Mouse (Mus musculus) left cerebral cortex, postnatal 36 days (tissue): ENCODE measurements around the gene Gm11032. TPM values are rescaled to one million over a fixed set of nuclear protein-coding genes. Genes with fewer than 3 reads are reported as not detected.
"Not testable (repeated sequence)": the region's sequence is repeated elsewhere in the genome, so short reads cannot be mapped to it uniquely, and the experiment has no call there.

Experiments used
- DNase-seq, 2 experiments: peaks; one replicate each; pipeline ENCODE4 v3.0.0; 2021 to 2022; ENCODE audit warnings: low spot score in 2 of 2, mixed read lengths in 1 of 2
- intact Hi-C: fragments of 180-260 bp; cut with DNase I; formaldehyde crosslinking; loops from one replicate; pipeline ENCODE4 v1.15.1; 2025
- total RNA-seq, 2 experiments: library from RNA; stranded (reverse); gene quantifications; 2 replicates each; pipeline ENCODE4 v1.2.3; 2021

Gene Gm11032
- total RNA-seq: not detected

GRCm38 (mm10) chr11:4620017-4620485, at the start of gene Gm11032:
Gm11032 (plus strand) TSS chr11:4620067.
- intact Hi-C loops: no loop called here
- DNase-seq: peak; percentile 46 to 55

GRCm38 (mm10) chr11:4571491-4571901, 48.4 kb upstream of the Gm11032 start:
- intact Hi-C loops: no loop called here
- peak; percentile 11 to 22 for DNase-seq

GRCm38 (mm10) chr11:4576090-4576732, 43.7 kb upstream of the Gm11032 start:
- intact Hi-C loops, DNase-seq: not testable (repeated sequence)

- DNase-seq: no peak
- intact Hi-C loops: no loop called here
These were observed 42.8 kb upstream of the Gm11032 start for GRCm38 (mm10) chr11:4577079-4577478.

- DNase-seq: peak; percentile 21 to 32
- intact Hi-C loops: no loop called here
These were observed 41.2 kb upstream of the Gm11032 start for GRCm38 (mm10) chr11:4578682-4579081.

GRCm38 (mm10) chr11:4591811-4592210, 28.1 kb upstream of the Gm11032 start:
- intact Hi-C loops: loop anchor here (5.0 kb wide), 1 partner anchor 45 kb away; no protein-coding TSS in a partner anchor
- DNase-seq: no peak

- intact Hi-C loops: loop anchor here (5.0 kb wide), 1 partner anchor 46 kb away; no protein-coding TSS in a partner anchor
These were observed 26.4 kb upstream of the Gm11032 start for GRCm38 (mm10) chr11:4593491-4593848.

GRCm38 (mm10) chr11:4593849-4594607, 25.8 kb upstream of the Gm11032 start:
- DNase-seq: no peak
- intact Hi-C loops: loop anchor here (5.0 kb wide), 1 partner anchor 47 kb away; no protein-coding TSS in a partner anchor

More at GRCm38 (mm10) chr11:4593491-4593848, 26.4 kb upstream of the Gm11032 start:
- DNase-seq: no peak

GRCm38 (mm10) chr11:4594608-4595500, 25.0 kb upstream of the Gm11032 start, which contains the start of gene Mtmr3:
Mtmr3 (minus strand) TSS chr11:4594863.
- intact Hi-C loops: loop anchor here (5.0 kb wide), 1 partner anchor 48 kb away; no protein-coding TSS in a partner anchor
- DNase-seq: peak; percentile 89 to 91

- DNase-seq: no peak
- intact Hi-C loops: no loop called here
These were observed 21.5 kb upstream of the Gm11032 start for GRCm38 (mm10) chr11:4598411-4598810.

GRCm38 (mm10) chr11:4599916-4600315, 20.0 kb upstream of the Gm11032 start:
- no peak for DNase-seq
- intact Hi-C loops: no loop called here

- DNase-seq: no peak
- intact Hi-C loops: no loop called here
These were observed 18.0 kb upstream of the Gm11032 start for GRCm38 (mm10) chr11:4601890-4602289.

- intact Hi-C loops: no loop called here
- DNase-seq: no peak
These were observed 17.0 kb upstream of the Gm11032 start for GRCm38 (mm10) chr11:4602691-4603441.

- no peak for DNase-seq
- intact Hi-C loops: no loop called here
These were observed 15.4 kb upstream of the Gm11032 start for GRCm38 (mm10) chr11:4604441-4604840.

GRCm38 (mm10) chr11:4605414-4605813, 14.5 kb upstream of the Gm11032 start:
- intact Hi-C loops: no loop called here
- DNase-seq: no peak

- no peak for DNase-seq
- intact Hi-C loops: no loop called here
These were observed 13.3 kb upstream of the Gm11032 start for GRCm38 (mm10) chr11:4606541-4606940.

GRCm38 (mm10) chr11:4611904-4612303, 8.0 kb upstream of the Gm11032 start:
- intact Hi-C loops: no loop called here
- no peak for DNase-seq

GRCm38 (mm10) chr11:4620501-4621108, 738 bp downstream of the Gm11032 start:
- DNase-seq: peak in 1 of 2 experiments; percentile 11
- intact Hi-C loops: no loop called here

GRCm38 (mm10) chr11:4621866-4622265, 2.0 kb downstream of the Gm11032 start:
- intact Hi-C loops: no loop called here
- DNase-seq: no peak
